Mouse (Mus musculus) spleen, postnatal 10 days (tissue): ENCODE results near the gene Dnttip2.

Experiments used
- DNase-seq, 2 experiments: peaks; one replicate each; pipeline ENCODE4 v3.0.0; 2021 to 2022; ENCODE audit warnings: low spot score in 2 of 2

Gene Dnttip2

DNA sequence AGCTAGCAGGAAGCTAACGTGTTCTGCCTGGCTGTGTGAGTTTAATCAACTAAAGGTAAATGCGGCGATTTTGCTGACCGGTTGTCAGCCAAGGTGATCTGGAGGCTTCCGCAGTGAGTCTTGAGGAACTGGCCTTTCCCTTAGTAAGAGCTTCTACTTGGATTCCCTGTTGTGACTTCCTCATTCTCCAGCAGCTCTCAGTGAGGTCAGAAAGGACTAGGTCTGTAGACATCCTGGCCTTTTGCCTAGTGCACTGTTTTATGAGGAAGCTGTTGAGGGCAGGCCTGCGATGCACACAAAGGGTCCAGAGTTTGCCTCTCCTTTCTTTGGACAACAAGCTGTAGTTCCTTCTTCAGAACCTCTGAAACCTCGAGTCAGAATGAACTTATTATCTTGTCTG lies 16.5 kb downstream of the Dnttip2 start:
- no peak for DNase-seq

GRCm38 (mm10) chr3:122291828-122292227 lies 17.6 kb downstream of the Dnttip2 start:
- DNase-seq: no peak

DNA sequence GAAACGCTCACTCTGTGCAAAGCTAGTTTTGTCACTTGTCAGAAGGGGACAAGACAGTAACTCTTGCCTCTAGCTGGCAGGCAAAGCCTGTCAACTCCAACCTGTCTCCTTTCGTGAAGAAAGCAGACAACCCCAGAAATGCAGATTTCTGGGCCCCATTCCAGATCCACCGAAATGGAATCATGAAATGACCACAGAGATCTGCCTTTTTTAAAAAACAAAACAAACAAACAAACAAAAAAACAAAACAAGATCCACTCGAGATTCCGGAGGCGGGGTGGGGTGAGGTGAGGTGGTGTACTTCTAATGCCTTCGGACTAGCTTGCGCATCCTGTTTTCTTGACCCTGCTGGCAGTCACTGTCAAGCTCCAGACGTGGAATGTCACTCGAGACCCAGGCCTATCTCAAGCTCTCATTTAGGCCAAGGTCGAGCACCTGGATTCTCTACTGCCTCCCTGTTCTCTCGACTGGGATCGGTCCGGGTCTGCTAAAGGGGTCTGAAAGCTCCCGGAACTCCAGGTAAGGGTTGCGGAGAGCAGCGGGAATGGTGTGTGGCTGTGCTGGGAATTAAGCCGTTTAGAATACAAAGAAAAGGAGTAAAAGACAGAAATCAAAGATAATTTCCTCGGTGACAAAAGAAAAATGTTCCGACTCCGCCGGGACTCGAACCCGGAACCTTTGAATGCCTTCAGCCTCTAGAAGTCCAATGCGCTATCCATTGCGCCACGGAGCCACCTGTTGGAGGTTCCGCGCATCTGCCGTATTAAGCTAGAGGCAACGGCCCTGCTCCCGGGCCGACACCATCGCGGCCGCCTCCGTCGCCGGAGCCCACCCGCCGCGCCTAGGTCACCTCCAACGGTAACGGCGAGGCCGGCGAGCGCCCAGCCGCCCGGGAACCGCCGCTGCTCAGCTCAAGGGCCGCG lies 18.4 kb downstream of the Dnttip2 start:
- peak; percentile 95 to 99 for DNase-seq

DNA sequence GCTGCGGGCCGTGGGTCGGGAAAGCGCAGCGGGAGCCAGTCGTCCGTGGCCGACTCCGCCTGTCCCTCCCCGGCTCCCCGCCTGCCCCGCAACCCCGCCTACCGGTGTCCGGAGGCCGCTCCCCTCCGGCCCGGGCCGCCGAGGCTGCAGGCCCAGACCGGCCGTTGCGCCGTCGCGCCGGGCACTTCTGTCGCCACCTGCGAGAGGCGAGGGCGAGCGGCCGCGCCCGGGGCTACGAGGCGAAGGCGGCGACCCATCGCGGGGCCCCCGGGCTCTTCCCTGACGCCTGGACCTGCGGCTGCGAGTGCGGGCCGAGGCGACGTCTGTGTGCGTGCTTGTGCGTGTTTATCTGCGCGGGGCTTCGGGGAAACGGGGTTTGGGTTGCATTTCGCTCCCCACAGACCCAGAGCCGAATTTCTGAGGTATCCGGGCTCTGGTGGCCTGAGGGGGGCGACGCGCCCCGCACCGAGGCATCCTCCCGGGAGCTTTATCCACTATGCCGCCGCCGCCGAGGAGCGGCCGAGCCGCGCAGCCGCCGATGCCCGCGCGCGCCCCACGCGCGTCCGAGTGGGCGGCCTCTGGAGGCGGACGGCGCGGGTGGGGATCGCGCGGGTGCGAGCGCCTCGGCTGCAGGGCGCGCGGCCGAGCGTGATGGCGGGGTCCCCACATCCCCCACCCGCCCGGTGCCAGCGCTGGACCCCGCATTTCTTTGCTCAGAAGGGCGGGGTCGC lies 19.2 kb downstream of the Dnttip2 start:
- DNase-seq: no peak

DNA sequence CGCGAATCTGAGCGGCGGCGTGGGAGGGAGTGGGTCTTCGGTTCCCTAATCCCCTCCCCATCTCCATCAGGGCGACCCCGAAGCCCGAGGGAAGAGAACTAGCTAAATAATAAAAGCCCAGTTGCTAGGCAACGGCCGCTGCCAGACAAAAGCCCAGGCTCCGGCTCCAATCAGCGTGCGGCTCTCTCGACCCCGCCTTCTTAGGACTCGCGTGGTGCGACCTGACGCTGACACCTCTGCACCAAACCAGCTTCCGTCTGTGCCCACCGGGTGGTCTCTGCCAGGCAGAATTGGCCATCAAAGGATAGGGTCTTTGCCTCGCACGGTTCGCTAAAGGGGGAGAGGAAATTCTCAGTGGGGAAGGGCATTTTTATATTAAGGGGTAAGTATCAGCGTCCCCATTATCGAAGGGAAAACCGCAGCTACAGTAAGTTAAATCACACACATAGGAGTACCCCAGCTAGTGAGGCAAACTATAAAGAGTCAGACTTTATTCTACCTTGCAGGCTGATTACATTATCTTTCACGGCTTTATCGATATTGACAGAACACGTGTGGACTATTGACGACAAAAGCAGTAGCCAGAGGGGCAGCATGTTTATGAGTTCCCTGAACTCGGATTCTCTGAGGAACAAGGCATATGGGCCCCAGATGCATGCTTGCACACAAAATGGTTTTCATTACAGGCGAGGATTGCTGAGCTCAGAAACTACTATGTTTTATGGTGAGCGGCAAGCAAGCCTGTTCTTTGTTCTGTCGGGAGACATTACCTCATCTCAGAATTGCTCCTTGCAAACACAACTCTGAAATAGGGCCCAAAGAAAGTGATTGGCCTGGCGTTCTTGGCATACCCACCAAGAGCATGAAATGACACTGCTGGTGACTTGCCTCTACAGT lies 20.0 kb downstream of the Dnttip2 start, which contains the start of gene Bcar3:
TSS of gene Bcar3 (plus strand) at position 183 of the 897 bp plus-strand sequence.
- DNase-seq: peak; percentile 58 to 87

GRCm38 (mm10) chr3:122295511-122295910 lies 21.3 kb downstream of the Dnttip2 start:
- DNase-seq: peak in 1 of 2 experiments; percentile 63

DNA sequence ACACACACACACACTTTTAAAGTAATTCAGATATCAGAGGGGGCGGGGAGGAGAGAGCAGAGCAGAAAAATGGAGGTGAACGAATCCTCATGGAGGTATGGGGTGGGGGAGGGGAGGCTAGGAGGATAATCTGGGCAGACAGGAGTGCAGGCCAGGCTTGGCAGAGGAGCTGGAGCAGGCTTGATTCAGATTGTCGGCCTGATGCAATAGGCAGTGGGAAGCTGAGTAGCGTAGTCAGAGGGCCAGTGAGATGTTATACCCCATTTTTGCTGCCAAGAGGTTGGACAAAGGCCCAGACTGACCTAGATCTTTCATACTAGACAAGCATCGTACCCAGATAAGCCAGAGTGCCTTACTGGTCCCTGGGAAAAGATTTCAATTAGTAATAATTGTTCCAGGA lies 22.8 kb downstream of the Dnttip2 start:
- no peak for DNase-seq

DNA sequence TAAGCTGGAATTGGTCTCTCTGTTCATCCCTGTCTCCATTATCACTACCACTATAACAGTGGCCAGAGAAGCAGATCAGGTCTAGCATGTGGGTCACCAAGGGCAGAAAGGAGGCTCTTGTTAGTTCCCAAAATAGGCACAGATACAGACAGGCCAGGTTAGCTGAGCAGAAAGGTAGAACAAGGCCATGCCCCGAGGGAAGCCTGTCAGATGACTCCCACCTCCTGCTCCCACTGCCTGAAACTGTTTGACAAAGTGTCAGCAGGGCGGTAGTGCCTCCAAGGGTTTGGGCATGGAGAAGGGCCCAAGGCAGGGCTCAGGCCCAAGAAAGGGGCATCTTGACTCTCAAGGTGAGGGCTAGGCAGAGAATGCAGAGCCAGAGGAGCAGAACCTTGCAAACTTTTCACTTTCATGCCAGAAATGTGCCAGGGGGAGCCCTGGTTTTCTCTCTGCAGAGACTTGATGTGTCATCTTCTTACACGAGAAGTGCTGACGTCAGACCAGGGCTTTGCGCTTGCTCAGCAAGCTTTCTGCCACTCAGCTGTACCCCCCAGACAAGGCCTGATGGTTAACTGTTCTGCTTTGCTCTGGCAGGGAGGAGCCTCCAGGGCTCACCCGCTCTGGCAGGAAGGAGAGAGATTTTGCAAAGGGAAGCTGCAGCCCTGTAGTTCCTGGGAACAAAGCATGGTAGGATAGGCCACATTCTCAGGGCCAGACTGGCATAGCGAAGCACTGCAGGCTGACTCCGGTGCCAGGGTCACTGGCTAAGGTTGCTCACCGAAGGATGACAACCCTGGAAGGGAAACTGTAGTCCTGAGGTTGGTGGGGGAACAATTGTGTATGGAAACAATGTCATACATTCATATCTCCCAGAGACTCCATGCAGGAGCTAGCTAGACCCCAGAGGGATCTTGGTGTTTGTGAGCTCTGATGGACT lies 27.1 kb downstream of the Dnttip2 start:
- peak in 1 of 2 experiments; percentile 22 for DNase-seq

DNA sequence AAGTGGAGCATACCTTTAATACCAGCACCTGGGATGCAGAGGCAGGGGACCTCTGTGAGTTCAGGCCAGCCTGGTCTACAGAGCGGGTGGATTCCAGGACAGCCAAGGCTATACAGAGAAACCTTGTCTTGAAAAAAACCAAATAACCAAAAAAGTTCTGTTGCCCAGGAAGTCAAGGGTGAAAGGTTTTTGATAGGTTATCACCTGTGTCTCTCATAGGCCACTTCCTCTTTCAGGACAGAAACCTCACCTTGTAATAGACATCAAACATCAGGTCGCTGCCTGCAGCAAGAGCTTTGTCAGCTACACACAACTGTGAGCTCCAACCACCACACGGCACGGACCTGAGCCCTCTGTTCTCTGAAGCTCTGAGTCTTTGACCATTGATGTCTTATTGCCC lies 30.4 kb downstream of the Dnttip2 start:
- no peak for DNase-seq

DNA sequence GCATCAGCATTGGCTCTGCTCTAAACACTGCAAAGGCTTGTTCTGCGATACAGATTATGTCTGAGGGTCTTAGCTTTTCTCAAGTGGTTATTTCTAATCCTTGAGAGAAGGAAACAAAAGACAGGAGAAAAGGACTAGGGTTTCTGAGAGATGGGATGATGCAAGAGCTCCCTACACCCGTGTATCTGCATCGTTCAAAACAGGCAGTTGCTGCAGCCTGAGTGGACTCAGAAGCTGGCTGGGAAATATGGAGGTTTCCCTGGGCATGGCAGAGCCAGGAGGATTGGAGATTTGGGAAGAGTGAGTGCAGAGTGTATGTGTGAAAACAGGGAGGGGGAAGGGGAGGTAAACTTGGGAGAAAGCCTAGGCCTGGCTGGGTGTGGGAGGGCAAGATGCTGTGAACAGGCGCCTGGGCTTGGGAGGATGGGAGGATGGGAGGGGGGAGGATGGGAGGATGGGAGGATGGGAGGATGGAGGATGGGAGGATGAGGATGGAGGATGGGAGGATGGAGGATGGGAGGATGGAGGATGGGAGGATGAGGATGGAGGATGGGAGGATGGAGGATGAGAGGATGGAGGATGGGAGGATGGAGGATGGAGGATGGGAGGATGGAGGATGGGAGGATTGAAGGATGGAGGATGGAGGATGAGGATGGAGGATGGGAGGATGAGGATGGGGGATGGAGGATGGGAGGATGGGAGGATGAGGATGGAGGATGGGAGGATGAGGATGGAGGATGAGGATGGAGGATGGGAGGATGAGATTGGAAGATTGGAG lies 33.9 kb downstream of the Dnttip2 start:
- no peak for DNase-seq

DNA sequence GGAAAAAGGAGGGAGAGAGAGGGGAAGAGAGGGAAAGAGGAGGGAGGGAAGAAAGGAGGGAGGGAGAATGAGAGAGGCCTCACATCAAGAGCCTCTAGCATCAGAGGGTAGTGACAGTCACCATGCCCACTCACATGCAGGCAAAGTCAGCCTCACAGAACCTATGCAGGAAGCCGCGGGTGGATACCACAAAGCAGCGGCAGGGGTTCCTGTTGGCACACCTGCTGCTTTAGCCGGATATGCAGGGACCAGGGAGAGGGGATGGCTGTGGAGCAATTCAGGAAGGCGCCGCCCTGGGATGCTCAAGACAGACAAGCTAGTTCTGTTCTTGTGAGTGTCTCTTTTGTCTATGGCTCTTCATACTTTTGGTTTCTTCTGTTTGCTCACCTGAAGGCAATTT lies 34.8 kb downstream of the Dnttip2 start:
- no peak for DNase-seq

DNA sequence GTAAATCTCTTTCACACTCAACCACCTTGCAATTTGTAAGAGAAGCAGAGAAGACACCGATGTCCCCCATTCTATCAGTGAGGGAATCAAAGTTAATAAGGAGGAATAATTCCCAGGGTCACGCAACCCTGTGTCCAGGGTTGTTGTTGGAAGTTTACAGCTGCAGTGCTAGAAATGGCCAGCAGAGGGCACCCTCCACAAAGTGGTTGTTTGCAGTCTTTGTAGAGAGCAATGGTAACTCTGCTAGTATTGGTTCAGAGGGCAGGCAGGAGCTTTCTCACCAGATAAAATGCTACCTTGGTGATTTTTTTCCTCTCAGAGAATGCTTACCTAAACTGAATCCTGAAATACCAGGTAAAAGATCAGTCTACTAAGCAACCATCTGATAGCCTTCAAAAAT lies 37.9 kb downstream of the Dnttip2 start:
- peak; percentile 79 to 85 for DNase-seq

DNA sequence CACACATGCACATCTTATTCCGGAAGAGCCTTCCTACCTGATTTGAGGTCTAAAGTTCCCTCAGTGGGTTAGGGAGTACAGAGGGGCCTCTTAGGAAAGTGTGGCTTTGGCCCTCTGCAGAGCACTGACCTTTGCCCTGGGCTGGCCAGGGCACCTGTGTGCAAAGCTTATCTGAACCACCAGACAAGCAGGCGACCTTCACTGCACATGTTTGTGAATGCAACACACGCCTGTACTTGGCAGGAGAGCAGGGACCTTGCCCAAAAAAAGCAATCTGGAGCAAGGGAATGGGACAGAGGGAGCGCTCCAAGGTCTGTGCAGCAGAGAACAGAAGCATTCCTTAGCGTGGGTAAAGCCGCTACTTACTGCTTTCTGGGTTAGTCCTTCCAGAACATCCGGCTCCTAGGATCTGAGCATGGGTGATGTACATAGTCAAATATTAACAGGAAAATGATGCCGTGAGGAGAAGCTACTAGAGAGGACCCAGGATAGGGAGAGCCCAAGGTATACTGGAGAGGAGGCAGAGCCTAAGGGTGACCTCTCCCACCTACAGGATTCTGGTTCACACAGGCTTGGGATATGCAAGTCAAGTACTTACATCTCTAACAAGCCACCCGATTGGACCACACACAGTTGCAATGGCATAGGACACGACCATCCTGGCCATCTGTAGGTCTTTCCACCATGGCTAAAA lies 38.9 kb downstream of the Dnttip2 start:
- DNase-seq: no peak

DNA sequence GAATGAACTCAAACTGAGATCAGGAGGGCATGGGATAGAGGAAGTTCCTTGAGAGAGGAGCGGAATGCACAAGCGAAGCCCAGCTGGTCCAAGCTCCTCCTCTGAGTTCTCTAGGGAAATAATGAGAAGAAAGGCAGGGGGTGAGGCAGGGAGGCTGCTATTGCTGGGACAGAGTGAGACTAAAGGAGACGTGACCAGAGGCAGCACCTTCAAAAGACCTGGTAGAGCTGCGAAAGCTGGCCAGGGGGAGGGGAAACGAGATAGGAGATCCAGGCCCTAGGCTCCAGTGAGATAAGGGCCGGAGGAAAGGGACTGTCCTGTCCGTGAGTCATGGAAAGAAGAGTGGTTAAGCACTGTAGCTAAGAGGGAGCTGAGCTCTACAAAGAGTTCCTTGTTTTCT lies 39.7 kb downstream of the Dnttip2 start:
- DNase-seq: no peak

- no peak for DNase-seq
These were observed 42.4 kb downstream of the Dnttip2 start for GRCm38 (mm10) chr3:122316621-122317020.

DNA sequence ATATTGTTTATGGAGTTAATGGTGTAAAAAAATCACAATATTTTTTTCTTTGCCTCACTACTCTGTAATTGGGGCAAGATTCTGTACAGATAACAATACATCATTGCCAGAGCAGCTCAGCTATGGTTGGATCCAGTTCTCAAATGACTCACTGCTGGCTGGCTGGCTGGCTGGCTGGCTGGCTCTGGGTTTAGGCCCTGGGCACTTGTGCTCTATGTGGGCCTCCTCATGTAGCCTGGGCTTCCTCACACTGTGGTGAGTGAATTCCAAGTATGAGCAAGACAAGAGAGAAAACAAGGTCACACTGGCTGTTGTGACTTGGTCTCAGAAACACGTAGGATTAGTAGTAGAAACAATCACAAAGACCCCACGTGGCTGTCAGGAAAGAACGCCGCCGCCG lies 43.2 kb downstream of the Dnttip2 start:
- no peak for DNase-seq

GRCm38 (mm10) chr3:122322226-122322625 lies 48.0 kb downstream of the Dnttip2 start:
- DNase-seq: no peak

- DNase-seq: no peak
These were observed 49.7 kb downstream of the Dnttip2 start for GRCm38 (mm10) chr3:122323841-122324240.

DNA sequence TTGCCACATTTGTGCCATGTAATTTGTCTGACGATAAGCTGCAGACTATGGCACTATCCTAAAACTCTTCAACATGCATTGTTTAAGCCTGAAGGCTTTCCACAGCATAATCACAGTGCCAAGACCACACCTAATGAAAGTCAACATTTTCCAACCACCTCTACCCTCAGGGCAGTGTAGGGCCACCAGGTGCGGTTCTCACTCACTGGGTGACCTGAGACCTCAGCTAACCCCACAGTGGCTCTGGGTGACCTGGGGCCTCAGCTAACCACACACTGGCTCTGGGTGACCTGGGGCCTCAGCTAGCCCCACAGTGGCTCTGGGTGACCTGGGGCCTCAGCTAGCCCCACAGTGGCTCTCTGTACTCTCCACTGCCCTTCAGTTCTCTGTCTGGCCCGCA lies 50.3 kb downstream of the Dnttip2 start:
- DNase-seq: no peak
